Mouse (Mus musculus): ENCODE results near the gene Pdpr.

The Pdpr gene

GRCm38 (mm10) chr8:111093865-111094718, at the start of gene Pdpr:
Gene Pdpr (plus strand): TSS chr8:111094630.
- no peak for TF ChIP-seq GATA4 (IDR thresholded peaks at IDR 0.05; ENCODE audit: insufficient replicate concordance, low read length)

- TF ChIP-seq GATA4 (IDR thresholded peaks at IDR 0.05; ENCODE audit: insufficient replicate concordance, low read length): no peak
Observed at GRCm38 (mm10) chr8:111048694-111049093, 45.7 kb upstream of the Pdpr start.

- no peak for TF ChIP-seq GATA4 (IDR thresholded peaks at IDR 0.05; ENCODE audit: insufficient replicate concordance, low read length)
Observed at GRCm38 (mm10) chr8:111049106-111049505, 45.3 kb upstream of the Pdpr start.

GRCm38 (mm10) chr8:111053827-111054518, 40.5 kb upstream of the Pdpr start:
- TF ChIP-seq GATA4 (IDR thresholded peaks at IDR 0.05; ENCODE audit: insufficient replicate concordance, low read length): no peak

DNA sequence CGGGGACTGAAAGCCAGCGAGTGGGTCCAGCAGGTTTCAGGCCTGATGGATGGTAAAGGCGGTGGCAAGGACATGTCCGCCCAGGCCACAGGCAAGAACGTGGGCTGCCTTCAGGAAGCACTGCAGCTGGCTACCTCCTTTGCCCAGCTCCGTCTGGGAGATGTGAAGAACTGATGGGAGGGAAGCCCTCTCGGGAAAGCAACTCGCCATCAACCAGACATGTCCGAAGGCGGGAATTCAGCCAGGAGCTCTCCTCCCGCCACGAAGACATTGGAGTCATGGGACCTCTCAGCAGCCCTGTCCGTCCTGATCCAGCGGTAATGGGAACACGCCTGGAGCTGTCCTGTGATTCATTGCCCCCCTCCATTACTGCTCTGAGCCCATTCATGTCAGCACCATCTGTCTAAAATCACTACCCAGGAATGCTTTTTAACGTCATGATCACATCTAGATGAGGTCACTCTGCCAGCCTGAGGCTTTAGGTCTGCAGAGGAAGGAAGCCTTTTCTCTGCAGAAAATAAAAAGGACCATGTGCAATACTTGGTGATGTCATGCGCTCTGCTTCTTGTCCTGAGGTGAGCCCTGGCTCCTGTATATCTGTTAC, 39.3 kb upstream of the Pdpr start:
- TF ChIP-seq GATA4 (IDR thresholded peaks at IDR 0.05; ENCODE audit: insufficient replicate concordance, low read length): no peak

- TF ChIP-seq GATA4 (IDR thresholded peaks at IDR 0.05; ENCODE audit: insufficient replicate concordance, low read length): no peak
Observed at GRCm38 (mm10) chr8:111055661-111056060, 38.8 kb upstream of the Pdpr start.

- TF ChIP-seq GATA4 (IDR thresholded peaks at IDR 0.05; ENCODE audit: insufficient replicate concordance, low read length): peak; percentile 34; the same call in 1 of the 2 replicates
Observed at GRCm38 (mm10) chr8:111056158-111056663, 38.2 kb upstream of the Pdpr start, which contains the start of gene Exosc6. Gene Exosc6 (plus strand): TSS chr8:111056339.

DNA sequence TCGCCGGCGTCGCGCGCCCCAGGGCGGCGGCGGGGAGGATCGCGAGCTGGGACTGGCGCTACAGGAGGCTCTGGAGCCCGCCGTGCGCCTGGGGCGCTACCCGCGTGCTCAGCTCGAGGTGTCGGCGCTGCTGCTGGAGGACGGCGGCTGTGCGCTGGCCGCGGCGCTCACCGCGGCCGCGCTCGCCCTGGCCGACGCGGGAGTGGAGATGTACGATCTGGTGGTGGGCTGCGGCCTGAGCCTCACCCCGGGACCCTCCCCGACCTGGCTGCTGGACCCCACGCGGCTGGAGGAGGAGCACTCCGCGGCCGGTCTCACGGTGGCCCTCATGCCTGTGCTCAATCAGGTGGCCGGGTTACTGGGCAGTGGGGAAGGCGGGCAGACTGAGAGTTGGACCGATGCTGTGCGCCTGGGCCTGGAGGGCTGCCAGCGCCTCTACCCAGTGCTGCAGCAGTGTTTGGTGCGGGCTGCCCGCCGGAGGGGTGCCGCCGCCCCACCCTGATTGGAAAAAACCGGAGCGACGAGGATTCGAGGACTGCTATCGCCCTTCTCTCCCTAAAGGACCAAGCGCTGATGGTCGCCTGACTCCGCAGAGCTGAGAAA, 37.6 kb upstream of the Pdpr start:
- TF ChIP-seq GATA4 (IDR thresholded peaks at IDR 0.05; ENCODE audit: insufficient replicate concordance, low read length): no peak

DNA sequence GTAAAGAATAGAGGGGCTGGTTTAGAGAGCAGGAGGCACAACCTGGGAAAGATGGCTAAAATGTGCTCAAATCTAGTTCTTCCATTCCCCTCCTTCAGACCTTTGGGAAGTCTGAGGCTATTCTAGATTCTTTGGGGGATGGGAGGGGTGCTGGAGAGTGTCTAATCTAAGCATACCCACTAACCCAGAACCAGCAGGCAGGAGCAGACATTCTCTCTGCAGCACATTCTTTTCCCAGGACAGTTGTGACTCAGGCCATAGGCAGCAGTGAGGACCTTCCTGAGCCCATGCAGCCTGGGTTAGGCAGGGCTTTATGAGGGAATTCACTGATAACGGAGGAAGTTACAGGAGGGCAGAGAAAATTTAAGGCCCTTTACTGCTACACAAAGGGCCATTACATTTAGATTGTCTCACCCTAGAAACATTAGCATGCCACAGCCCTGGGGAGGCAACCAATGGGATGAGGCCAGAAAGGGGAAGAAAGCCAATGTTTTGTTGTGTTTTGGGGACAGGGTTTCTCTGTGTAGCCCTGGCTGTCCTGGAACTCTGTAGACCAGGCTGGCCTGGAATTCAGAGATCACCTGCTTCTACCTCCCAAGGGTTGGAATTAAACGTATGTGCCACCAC, 35.4 kb upstream of the Pdpr start:
- TF ChIP-seq GATA4 (IDR thresholded peaks at IDR 0.05; ENCODE audit: insufficient replicate concordance, low read length): no peak

- no peak for TF ChIP-seq GATA4 (IDR thresholded peaks at IDR 0.05; ENCODE audit: insufficient replicate concordance, low read length)
Observed at GRCm38 (mm10) chr8:111061688-111062071, 32.8 kb upstream of the Pdpr start.

DNA sequence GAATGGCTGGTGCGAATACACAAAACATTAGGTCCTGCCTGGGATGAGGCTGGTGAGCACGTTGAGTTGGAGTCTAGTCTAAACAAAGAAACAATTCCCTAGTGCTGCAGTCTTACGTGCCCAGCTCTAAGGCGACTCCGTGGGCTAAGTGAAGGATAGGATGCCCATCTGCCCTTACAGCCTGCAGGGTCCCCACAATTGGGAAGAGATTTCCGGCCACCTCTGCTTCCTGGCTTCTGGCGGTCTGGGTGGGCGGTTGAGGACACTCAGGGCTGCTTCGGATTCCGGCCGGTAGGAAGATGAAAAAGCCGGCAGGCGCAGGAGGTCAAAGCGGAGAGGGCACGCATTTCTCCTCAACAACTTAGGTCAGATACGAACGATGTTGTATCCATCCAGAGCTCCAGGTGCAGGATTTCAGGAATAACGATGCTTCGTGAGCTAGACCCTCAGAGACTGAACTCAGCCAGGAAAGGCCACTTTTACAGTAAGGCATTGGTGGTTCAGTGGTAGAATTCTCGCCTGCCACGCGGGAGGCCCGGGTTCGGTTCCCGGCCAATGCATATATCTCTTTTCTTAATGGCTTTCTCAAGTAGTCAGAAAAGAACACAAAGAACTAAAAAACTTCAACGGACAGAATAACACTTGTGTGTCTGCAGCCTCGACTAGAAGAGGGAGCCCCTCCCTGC, 32.2 kb upstream of the Pdpr start:
- no peak for TF ChIP-seq GATA4 (IDR thresholded peaks at IDR 0.05; ENCODE audit: insufficient replicate concordance, low read length)

- no peak for TF ChIP-seq GATA4 (IDR thresholded peaks at IDR 0.05; ENCODE audit: insufficient replicate concordance, low read length)
Observed at GRCm38 (mm10) chr8:111062893-111063292, 31.5 kb upstream of the Pdpr start.

DNA sequence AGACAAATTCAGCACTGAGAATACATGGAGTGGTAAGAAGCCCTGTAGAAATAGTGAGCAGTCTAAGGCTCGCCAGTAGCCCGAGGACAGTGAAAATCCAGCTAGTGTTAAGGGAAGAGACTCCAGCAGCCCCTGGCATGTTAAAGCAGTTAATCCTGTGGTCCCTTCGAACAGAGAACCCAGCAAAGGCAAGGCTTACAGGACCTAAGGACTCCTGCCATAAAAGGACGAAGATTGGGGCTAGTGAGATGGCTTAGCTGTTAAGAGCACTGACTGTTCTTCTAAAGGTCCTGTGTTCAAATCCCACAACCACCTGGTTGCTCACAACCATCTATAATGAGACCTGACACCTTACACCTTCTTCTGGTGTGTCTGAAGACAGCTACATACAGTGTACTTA, 28.1 kb upstream of the Pdpr start:
- TF ChIP-seq GATA4 (IDR thresholded peaks at IDR 0.05; ENCODE audit: insufficient replicate concordance, low read length): no peak

DNA sequence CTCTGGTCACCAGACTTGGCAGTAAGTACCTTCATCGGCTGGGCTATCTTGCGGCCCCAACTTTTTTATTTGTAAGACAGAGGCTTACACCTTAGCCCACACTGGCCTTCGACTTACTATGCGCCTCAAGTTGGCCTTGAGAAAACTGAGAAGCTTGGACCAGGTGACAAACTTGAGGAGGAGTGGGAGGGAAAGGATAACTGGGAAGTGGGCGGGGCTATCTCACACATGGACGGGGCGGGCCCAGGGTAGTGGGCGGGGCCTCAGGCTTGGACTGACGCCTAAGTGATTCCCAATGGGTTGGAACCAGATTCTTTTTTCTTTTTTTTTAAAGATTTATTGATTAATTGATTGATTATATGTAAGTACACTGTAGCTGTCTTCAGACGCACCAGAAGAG, 27.0 kb upstream of the Pdpr start:
- no peak for TF ChIP-seq GATA4 (IDR thresholded peaks at IDR 0.05; ENCODE audit: insufficient replicate concordance, low read length)
